Mouse (Mus musculus) CD4-positive, CD25-positive, alpha-beta regulatory T cell (primary cell): ENCODE results near the gene Cd4. TPM values are rescaled to one million over a fixed set of nuclear protein-coding genes. Genes with fewer than 3 reads are reported as not detected.

Experiments
- polyA plus RNA-seq: library from polyadenylated mRNA; unstranded; fragments of 100-300 nt; shearing (Covaris generic); gene quantifications from one replicate; pipeline ENCODE4 v1.2.1, GENCODE M21; 2017

The Cd4 gene
- 401 TPM for polyA plus RNA-seq

GRCm38 (mm10) chr6:124887986-124888385 lies at the start of gene Cd4:
Gene Cd4, minus strand, starts transcription at chr6:124888221.

DNA sequence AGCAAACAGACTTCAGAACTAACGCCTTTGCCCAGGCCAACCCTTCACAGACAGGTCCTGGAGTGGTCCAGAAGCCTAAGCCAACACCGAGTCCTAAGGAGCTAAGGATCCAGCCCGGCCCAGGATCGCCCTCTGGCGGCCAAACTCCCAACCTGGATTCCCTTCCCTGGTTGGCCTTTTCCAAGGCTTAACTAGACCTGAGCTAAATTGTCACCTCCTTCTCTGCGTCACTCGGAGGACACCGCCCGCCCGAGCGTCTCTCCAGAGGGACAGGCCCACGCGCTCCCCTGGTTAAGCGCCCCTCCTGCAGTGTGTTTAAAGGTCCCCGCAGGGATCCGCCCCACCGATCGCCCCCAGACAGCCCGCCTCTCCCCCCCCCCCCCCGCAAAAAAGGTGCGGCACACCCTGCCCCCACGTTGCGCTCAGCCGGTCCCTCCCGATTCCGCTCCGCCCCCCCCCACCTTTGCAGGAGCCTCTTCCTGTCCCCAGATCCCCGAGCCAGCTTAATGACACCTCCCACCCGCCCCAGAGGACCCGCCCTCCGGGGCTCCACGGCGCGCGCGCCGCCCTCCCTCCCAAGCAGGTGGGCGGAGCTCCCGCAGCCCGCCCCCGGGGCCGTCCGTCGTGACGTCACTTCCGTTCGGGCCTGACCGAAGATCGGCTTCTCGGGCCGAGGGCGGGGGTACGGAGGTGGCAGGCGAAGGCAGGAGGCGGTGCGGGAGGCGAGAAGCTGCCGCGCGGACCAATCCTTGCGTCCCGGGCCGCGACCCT lies 42.9 kb upstream of the Cd4 start, which contains the start of gene Mlf2:
Gene Mlf2 (plus strand): TSS at position 633 of the 771 bp plus-strand sequence.

DNA sequence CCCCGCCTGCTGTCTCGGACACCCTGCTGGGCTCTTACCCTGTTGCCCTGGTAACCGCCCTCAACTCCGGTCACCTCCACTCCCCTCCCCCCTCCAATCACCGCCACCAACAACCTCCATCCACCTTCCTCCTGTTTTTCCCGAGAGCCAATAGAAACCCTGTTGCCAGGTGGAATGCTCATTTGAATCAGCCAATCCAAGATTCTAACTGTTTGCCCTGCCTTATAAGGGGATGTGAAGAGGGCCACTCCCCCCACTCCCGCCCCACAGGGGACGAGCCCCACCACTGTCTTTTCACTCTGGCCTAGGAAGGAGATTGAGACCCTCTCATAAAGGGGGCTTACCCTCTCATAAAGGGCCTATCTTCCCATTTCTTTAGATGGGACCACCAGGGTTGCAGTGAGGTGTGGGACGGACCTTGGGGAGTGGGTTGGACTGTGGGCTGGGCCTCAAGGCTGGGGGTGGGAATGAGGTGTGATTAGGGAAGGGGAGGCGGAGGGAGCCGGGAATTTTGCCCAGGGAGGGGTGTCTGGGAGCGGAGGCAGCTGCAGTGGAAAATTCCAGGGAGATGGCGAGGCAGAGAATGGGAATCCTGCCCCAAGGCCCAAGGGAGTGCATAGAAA lies 31.8 kb upstream of the Cd4 start, which contains the start of gene Ptms:
Gene Ptms (minus strand): TSS at position 409 of the 623 bp plus-strand sequence.

DNA sequence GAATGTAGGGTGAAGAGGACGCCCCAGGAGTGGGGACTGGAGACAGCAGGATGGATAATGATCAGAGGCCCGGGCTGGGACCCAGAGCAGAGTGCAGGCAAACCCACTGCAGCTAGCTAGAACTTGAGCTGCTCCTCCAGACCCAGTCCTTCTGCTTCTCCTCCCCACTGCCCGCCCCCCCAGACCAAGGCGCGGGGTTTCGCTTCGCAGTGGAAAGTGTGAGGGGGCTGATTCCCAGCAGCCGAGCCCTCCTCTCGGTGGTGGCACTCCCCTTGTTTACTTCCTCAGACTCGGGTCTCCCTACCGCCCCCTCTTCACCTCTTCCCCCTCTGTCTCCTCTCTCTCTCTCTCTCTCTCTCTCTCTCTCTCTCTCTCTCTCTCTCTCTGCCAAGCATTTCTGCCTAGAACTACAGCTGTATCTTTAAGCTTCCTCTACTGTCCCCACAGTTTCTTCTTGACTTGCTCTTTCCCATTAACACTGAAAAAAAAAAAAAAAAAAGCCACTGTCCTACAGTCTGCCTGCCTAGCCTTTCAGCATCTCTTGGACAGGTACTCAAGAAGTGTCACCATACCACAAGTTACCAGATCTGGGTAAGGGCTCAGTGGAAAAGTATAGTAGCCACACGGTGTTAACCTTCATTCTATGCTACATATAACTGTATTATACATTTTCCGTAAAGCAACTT lies 23.7 kb upstream of the Cd4 start, which contains the start of gene Lag3:
Gene Lag3 (minus strand): TSS at position 173 of the 686 bp plus-strand sequence.

DNA sequence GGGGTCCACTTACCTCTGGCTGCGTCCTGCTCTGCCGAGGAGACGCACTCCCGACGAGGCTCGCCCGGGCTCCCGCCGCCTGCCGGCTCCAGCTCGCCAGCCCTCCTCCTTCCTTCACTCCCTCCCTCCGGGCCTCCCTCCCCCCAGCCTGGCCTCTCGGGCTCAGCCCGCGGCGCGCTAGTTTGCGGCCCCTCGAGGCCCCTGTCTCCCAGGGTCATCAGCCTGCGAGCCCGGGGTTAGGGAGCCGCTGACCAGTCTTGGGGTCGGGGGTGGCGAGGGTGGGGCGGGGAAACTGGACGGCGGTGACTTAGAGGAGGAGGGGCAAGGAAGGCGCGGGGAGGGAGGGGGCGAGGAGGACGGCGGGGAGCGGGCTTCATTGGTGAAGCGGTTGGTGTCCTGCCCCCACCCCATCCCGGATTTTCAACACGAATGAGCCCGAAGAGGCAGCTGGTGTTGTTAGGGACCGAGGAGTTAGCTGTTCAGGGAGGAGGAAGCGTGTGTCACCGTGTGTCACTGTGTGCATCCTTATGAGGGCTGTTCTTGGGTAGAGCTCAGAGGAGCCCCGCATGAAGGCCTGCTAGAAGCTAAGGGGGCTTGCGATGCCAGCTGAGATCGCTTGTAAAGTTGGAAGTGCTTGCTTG lies 24.2 kb downstream of the Cd4 start, which contains the start of gene Gpr162:
Gene Gpr162 (minus strand): TSS at position 326 of the 641 bp plus-strand sequence.

DNA sequence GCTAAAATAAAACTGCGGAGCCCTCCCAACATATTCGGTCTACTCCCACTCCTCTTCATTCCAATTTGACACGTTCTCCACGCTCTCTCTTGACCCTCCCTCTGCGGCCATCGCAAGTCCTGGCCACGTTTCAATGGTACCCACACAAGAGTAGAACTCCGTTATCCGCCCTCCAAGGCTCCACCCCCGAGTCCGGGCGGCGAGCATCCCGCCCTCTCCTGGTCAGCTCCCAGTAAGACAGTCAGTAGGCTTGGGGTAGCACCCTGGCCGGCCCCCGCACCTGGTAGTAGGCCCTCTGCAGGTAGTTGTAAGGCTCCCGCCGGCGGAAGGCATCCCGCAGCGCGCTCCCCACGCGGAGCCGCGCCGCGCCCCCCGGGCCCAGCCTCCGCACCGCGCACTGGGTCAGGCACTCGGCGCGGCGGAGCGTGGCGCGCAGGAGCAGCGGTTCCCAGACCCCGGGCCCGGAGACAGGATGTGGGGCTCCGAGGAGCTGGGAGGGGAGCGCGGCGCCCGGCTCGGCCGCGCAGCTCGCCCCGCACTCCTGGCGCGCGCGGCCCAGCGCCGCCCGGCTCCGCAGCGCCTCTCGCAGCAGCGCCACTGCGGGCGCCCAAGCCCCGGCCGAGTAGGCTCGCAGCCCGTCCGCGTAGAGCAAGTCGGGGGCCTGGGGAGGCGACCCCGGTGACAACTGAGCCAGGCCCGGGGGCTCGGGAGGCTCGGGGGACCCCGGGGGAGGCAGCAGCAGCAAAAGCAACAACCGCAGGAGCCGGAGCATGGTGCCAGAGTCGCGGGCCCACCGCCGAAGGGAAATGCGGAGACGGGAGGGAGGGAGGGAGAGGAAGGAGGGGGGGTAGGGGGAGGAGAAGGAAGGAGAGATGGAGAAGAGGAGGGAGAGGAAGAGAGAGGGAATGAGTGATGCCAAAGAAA lies 30.8 kb downstream of the Cd4 start, which contains the start of gene P3h3:
Gene P3h3 (minus strand): TSS at position 837 of the 924 bp plus-strand sequence.

DNA sequence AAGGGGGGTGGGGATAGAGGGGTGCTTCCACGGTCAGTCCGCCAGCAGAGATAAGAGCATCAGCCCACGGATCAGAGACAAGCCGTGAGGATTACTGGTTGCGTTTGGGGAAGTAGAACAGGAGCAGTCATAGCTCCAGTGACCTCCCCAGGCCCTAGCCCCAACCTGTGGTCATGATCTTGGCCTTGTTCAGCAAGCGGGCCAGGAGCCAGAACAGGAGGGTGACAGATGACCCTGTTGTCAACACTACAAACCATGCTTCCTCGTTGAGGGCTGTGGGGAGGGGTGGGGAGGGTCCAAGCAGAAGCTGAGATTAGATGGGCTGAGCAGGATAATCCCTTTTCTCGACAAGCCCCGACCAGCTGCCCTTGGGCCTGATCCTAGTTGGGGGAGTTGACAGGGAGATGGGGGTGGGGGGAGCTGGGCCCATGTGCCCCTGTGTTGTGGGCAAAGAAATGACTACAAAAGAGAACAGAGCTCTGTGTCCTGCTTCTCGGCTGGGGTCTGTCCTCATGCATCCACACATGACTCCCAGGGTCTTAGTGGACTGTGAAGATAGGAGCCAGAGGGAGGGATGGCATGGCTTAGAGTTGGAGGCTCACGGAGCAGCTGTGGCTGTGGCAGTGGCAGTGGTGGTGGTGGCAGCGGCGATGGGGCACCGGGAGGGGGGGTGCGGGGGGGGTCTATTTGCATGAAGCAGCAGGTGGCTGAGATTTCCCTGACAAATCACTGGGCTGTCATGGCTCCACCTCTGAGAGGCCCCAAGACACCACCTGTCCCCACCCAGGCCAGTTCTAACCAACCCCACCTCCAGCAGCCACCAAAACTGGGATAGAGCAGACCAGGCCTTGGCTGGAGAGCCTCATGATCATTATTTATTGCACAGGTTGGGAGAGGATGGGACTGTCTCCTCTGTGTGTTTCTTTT lies 47.5 kb downstream of the Cd4 start, which contains the start of gene Gnb3:
Gene Gnb3 (minus strand): TSS at position 35 of the 927 bp plus-strand sequence.

DNA sequence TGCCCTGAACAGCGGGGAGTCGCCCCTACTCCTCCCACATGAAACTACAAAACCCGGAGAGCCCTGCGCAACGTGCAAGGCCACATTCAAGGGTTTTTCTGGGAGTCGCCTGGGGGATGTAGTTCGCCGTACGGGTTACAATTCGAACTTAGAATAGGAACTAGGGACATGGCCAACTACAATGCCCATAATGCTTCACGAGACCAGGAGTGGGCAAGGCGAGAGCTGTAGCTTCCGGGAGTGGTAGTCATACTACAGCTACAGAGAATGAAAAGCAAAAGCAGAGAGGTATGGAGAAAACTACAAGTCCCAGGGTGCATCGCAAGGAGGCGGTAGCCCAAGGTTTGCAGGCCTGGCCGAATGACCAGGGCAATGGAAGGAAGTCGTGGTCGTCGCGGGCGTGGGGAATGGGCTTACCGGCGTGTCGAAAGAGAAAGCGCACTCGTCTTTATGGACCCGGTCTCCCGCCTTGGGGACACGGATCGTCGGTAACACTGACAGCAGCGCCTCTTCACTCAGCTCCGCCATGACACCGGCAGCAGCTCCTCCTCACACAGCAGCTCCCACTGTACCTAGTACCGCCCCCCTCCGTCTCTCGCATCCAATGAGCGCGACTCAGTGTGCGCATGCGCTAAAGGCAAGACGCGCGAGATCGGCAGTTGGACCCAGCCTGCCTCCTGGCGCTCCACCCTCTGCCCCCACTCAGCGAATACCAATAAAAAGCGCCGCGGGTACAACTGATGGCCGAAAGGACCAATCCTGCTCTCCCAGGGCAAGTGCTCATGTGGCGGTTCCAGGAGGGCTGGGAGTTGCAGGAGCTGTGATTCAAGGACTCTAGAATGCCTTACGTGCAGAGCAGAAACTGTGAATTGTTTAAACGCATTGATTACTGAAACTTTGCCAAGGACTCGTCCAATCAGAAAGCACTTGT lies 58.9 kb downstream of the Cd4 start, which contains the start of the genes Usp5 and Cdca3:
Gene Usp5 (minus strand): TSS at position 617 of the 931 bp plus-strand sequence.
Gene Cdca3 (plus strand): TSS at position 680 of the 931 bp plus-strand sequence.

Other genes starting within 250 kb of the Cd4 start
- gene Lpcat3, start 225.2 kb downstream of the Cd4 start, polyA plus RNA-seq, result 58.1 TPM
- gene Emg1, start 176.0 kb downstream of the Cd4 start, polyA plus RNA-seq, result 298 TPM
- gene Phb2, start 175.9 kb downstream of the Cd4 start, polyA plus RNA-seq, result 218 TPM
- 385 TPM for gene Ptpn6, start 149.5 kb downstream of the Cd4 start, polyA plus RNA-seq
- gene Grcc10, start 146.8 kb downstream of the Cd4 start, polyA plus RNA-seq, result 417 TPM
- not detected for gene Gm45234, start 132.2 kb downstream of the Cd4 start, polyA plus RNA-seq
- gene Atn1, start 131.7 kb downstream of the Cd4 start, polyA plus RNA-seq, result 7.2 TPM
- 6.6 TPM for gene Eno2, start 118.5 kb downstream of the Cd4 start, polyA plus RNA-seq
- 1.3 TPM for gene Lrrc23, start 108.5 kb downstream of the Cd4 start, polyA plus RNA-seq
- gene Spsb2, start 79.6 kb downstream of the Cd4 start, polyA plus RNA-seq, result 2.7 TPM
- gene Tpi1, start 73.9 kb downstream of the Cd4 start, polyA plus RNA-seq, result 94.6 TPM
- gene Usp5, start 58.7 kb downstream of the Cd4 start, polyA plus RNA-seq, result 116 TPM
- 6.9 TPM for gene Cdca3, start 58.7 kb downstream of the Cd4 start, polyA plus RNA-seq
- not detected for gene Gnb3, start 47.9 kb downstream of the Cd4 start, polyA plus RNA-seq
- 0.20 TPM for gene P3h3, start 30.5 kb downstream of the Cd4 start, polyA plus RNA-seq
- 0.38 TPM for gene Gpr162, start 24.2 kb downstream of the Cd4 start, polyA plus RNA-seq
- gene Lag3, start 23.5 kb upstream of the Cd4 start, polyA plus RNA-seq, result 3.4 TPM
- 36.6 TPM for gene Ptms, start 31.9 kb upstream of the Cd4 start, polyA plus RNA-seq
- gene Mlf2, start 43.2 kb upstream of the Cd4 start, polyA plus RNA-seq, result 200 TPM
- gene Cops7a, start 77.3 kb upstream of the Cd4 start, polyA plus RNA-seq, result 84.6 TPM
- 0.48 TPM for gene Pianp, start 108.5 kb upstream of the Cd4 start, polyA plus RNA-seq
- 73.2 TPM for gene Zfp384, start 120.9 kb upstream of the Cd4 start, polyA plus RNA-seq
- 98.8 TPM for gene Ing4, start 151.5 kb upstream of the Cd4 start, polyA plus RNA-seq
- gene Acrbp, start 161.5 kb upstream of the Cd4 start, polyA plus RNA-seq, result 18.6 TPM
- gene Lpar5, start 179.7 kb upstream of the Cd4 start, polyA plus RNA-seq, result 22.7 TPM
- 61.1 TPM for gene Chd4, start 207.8 kb upstream of the Cd4 start, polyA plus RNA-seq
- gene Nop2, start 243.7 kb upstream of the Cd4 start, polyA plus RNA-seq, result 54.0 TPM